Comparison of ENCODE assay signal across 9 mouse cellular contexts in the genomic region with DNA sequence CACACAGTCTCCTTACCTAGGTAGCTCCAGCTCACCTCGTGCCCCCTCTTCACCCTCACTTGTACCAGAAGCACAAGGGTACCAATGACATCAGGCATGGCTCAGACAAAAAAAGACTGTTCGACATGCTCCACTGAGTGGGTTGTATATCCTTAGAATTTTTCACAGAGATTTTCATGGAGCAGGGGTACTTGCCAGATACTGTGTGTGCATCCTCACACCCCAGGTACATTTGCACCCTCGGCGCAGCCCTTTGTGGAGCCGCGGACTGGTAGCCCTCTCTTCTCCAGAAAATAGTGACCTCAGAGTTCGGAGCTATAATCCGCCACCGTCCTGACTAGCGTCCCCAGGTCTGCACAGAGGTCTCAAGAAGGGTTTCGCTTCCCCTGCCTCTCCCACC. TPM values are rescaled to one million over a fixed set of nuclear protein-coding genes. Genes with fewer than 3 reads are reported as not detected.
A peak's percentile ranks its signal among the peaks of the same experiment; 100 is the strongest.
DNase-seq lines count a peak whose midpoint lies in the region; ATAC-seq and TF ChIP-seq lines count a peak whose summit lies in the region.
"Had no signal": no experiment of that assay in that cellular context is flagged by ENCODE, and none has a peak within 500 bp of the region (broad histone marks: within the 10 kb centered on the region; RNA-seq: fewer than 3 reads in every experiment).

No protein-coding gene starts in this region.

- H3K9me3 ChIP-seq in neural tube, embryonic 11.5 days (ENCODE audit: control insufficient read depth, low read length): no peaks in the 10 kb centered on the region
- H3K9me3 ChIP-seq in limb, embryonic 15.5 days: no peaks in the 10 kb centered on the region

- no peak for TF ChIP-seq POLR2A in cerebellum, adult 2 months (IDR thresholded peaks at IDR 0.05; ENCODE audit: borderline replicate concordance, insufficient read depth, low read length)

- no peak for ATAC-seq in neural tube, embryonic 11.5 days (ENCODE audit: insufficient read depth, low FRiP score, low TSS enrichment)
- no peak; the same call in 1 of the 2 replicates for ATAC-seq in limb, embryonic 15.5 days (ENCODE audit: insufficient number of reproducible peaks, low FRiP score, low TSS enrichment, low read depth)
- ATAC-seq in megakaryocyte progenitor cell, adult 5-6 weeks (replicated peaks; ENCODE audit: poor library complexity): no peak

- under 1% methylated on average over 11 of the region's 11 CpGs for WGBS in cerebellum, adult 2 months
- 6% methylated on average over 11 of the region's 11 CpGs for WGBS in neural tube, embryonic 11.5 days
- WGBS in limb, embryonic 15.5 days: 12% methylated on average over 11 of the region's 11 CpGs

- H3K27me3 ChIP-seq in cerebellum, adult 2 months (ENCODE audit: control insufficient read depth, insufficient read depth, low read length): no peaks in the 10 kb centered on the region
- H3K27me3 ChIP-seq in neural tube, embryonic 11.5 days (ENCODE audit: control insufficient read depth, insufficient read depth, low read length): peaks cover 7% of the 10 kb centered on the region
- H3K27me3 ChIP-seq in limb, embryonic 15.5 days: peaks cover 68% of the 10 kb centered on the region

- H3K27ac ChIP-seq in cerebellum, adult 2 months (ENCODE audit: insufficient read depth, low read length): peak overlapping the region; percentile 67
- H3K27ac ChIP-seq in neural tube, embryonic 11.5 days (ENCODE audit: low read depth, low read length): peak overlapping the region; percentile 95
- H3K27ac ChIP-seq in limb, embryonic 15.5 days: no peak overlapping the region

- peak in 1 of 2 experiments; percentile 51 for DNase-seq in cerebellum, adult 2 months
- DNase-seq in cerebellum, adult 9-11 months: no peak
- peak; percentile 49 for DNase-seq in neural tube, embryonic 11.5 days (ENCODE audit: low spot score)
- DNase-seq in neural tube, embryonic 10.5 days (ENCODE audit: extremely low spot score, low spot score): no peak
- DNase-seq in right cerebral cortex, postnatal 4 days: no peak
- DNase-seq in gastrocnemius, postnatal 4 days (ENCODE audit: low spot score in 2 of 2): no peak

- H3K4me1 ChIP-seq in cerebellum, adult 2 months (ENCODE audit: control insufficient read depth, insufficient read depth, low read length): peaks cover 27% of the 10 kb centered on the region
- no peaks in the 10 kb centered on the region; the same call in 1 of the 2 replicates for H3K4me1 ChIP-seq in neural tube, embryonic 11.5 days (ENCODE audit: control insufficient read depth, insufficient read depth, low read length)
- H3K4me1 ChIP-seq in limb, embryonic 15.5 days: peaks cover 17% of the 10 kb centered on the region

- H3K4me3 ChIP-seq in cerebellum, adult 2 months (replicated peaks; ENCODE audit: insufficient read depth, low read depth, low read length): peak overlapping the region; percentile 81
- H3K4me3 ChIP-seq in neural tube, embryonic 11.5 days (ENCODE audit: low read depth, low read length): peak overlapping the region; percentile 71
- H3K4me3 ChIP-seq in limb, embryonic 15.5 days: peak overlapping the region; percentile 32; the same call in 1 of the 2 replicates

- peak overlapping the region; percentile 44 for H3K4me2 ChIP-seq in neural tube, embryonic 11.5 days (ENCODE audit: low read depth)
- peak overlapping the region; percentile 53 for H3K4me2 ChIP-seq in limb, embryonic 15.5 days

- no peaks in the 10 kb centered on the region for H3K36me3 ChIP-seq in neural tube, embryonic 11.5 days (ENCODE audit: control insufficient read depth, insufficient read depth, low read length)
- H3K36me3 ChIP-seq in limb, embryonic 15.5 days: no peaks in the 10 kb centered on the region

- peak overlapping the region; percentile 91 for H3K9ac ChIP-seq in neural tube, embryonic 11.5 days (ENCODE audit: low read length)
- no peak overlapping the region for H3K9ac ChIP-seq in limb, embryonic 15.5 days

- no peak for TF ChIP-seq CTCF in cerebellum, adult 2 months (IDR thresholded peaks at IDR 0.05; ENCODE audit: borderline replicate concordance, insufficient read depth, low read depth, low read length)

RNA-seq across cellular contexts. Expression of a gene that starts 0.4 kb away (rescaled TPM):
- polyA plus RNA-seq in cerebellum, adult 2 months (2012; rRNA removed): 670 and 684 TPM in 2 replicates
- 872 and 1,012 TPM in 2 replicates for polyA plus RNA-seq in neural tube, embryonic 11.5 days (2014; fragmentation: Nextera tagmentation; extraction: Ambion mirVana)
- 4.0 and 5.0 TPM in 2 replicates for polyA plus RNA-seq in limb, embryonic 15.5 days (2015; fragmentation: Nextera tagmentation; extraction: Ambion mirVana)
- total RNA-seq in gastrocnemius, postnatal 4 days (2021): under 1 TPM; 0.61 to 0.96 TPM
- total RNA-seq in megakaryocyte progenitor cell, adult 5-6 weeks (2015): 0.15 TPM in 1 of 2 replicates, not detected in the other
- total RNA-seq in megakaryocyte progenitor cell, adult 5-6 weeks (2017): 0.17 TPM in 1 of 2 replicates, not detected in the other

RNA-seq across cellular contexts. Expression of a gene that starts 3.9 kb away (rescaled TPM):
- polyA plus RNA-seq in cerebellum, adult 2 months (2012; rRNA removed): 0.05 and 0.06 TPM in 2 replicates
- polyA plus RNA-seq in neural tube, embryonic 11.5 days (2014; fragmentation: Nextera tagmentation; extraction: Ambion mirVana): 0.20 TPM in 1 of 2 replicates, not detected in the other
- polyA plus RNA-seq in limb, embryonic 15.5 days (2015; fragmentation: Nextera tagmentation; extraction: Ambion mirVana): 0.08 and 0.15 TPM in 2 replicates
- total RNA-seq in gastrocnemius, postnatal 4 days (2021): not detected
- not detected in 2 replicates for total RNA-seq in megakaryocyte progenitor cell, adult 5-6 weeks (2015)
- total RNA-seq in megakaryocyte progenitor cell, adult 5-6 weeks (2017): 0.12 and 0.14 TPM in 2 replicates
- polyA plus RNA-seq: liver, embryonic 16.5 days had no signal

RNA-seq across cellular contexts. Expression of a gene that starts 12.5 kb away (rescaled TPM):
- 73.1 and 73.4 TPM in 2 replicates for polyA plus RNA-seq in cerebellum, adult 2 months (2012; rRNA removed)
- 36.5 and 41.7 TPM in 2 replicates for polyA plus RNA-seq in neural tube, embryonic 11.5 days (2014; fragmentation: Nextera tagmentation; extraction: Ambion mirVana)
- polyA plus RNA-seq in limb, embryonic 15.5 days (2015; fragmentation: Nextera tagmentation; extraction: Ambion mirVana): 42.4 and 43.5 TPM in 2 replicates
- 10 to 100 TPM; 32.2 to 37.3 TPM for total RNA-seq in gastrocnemius, postnatal 4 days (2021)
- 30.0 and 33.6 TPM in 2 replicates for total RNA-seq in megakaryocyte progenitor cell, adult 5-6 weeks (2015)
- total RNA-seq in megakaryocyte progenitor cell, adult 5-6 weeks (2017): 47.5 and 63.1 TPM in 2 replicates

RNA-seq across cellular contexts. Expression of a gene that starts 37.2 kb away (rescaled TPM):
- 691 and 692 TPM in 2 replicates for polyA plus RNA-seq in cerebellum, adult 2 months (2012; rRNA removed)
- polyA plus RNA-seq in neural tube, embryonic 11.5 days (2014; fragmentation: Nextera tagmentation; extraction: Ambion mirVana): 211 and 217 TPM in 2 replicates
- 187 and 191 TPM in 2 replicates for polyA plus RNA-seq in limb, embryonic 15.5 days (2015; fragmentation: Nextera tagmentation; extraction: Ambion mirVana)
- 100 to 1,000 TPM; 174 to 177 TPM for total RNA-seq in gastrocnemius, postnatal 4 days (2021)
- 73.1 and 90.2 TPM in 2 replicates for total RNA-seq in megakaryocyte progenitor cell, adult 5-6 weeks (2015)
- total RNA-seq in megakaryocyte progenitor cell, adult 5-6 weeks (2017): 89.8 and 94.1 TPM in 2 replicates

Comparison
In these comparisons a context has a peak if more than half of its experiments do, and no peak if none do; other contexts are left out.
1. RNA of a gene that starts 0.4 kb away (polyA plus RNA-seq): 872 to 1,012 TPM in neural tube, embryonic 11.5 days and 670 to 684 TPM in cerebellum, adult 2 months; 4.0 to 5.0 TPM in limb, embryonic 15.5 days; every median in the first group is over 100 times any median in the second.
2. Peak in every context shown above with its lines, with median percentiles within 50 percentile points of each other: H3K4me3 ChIP-seq.